25 mouse cellular contexts compared by ENCODE assay signal in genomic region chr11:9591757-9592316, GRCm38 (mm10).
DNase-seq lines count a peak whose midpoint lies in the region; ATAC-seq lines count a peak whose summit lies in the region.
"Had no signal": no experiment of that assay in that cellular context is flagged by ENCODE, and none has a peak within 500 bp of the region (broad histone marks: within the 10 kb centered on the region; RNA-seq: fewer than 3 reads in every experiment).

No protein-coding gene starts in this region.

- 63% methylated on average over 1 of the region's 1 CpGs for WGBS in hindbrain, embryonic 12.5 days
- 35% methylated on average over 1 of the region's 1 CpGs for WGBS in hindbrain, embryonic 16.5 days
- 7% methylated on average over 1 of the region's 1 CpGs for WGBS in forebrain, embryonic 15.5 days

- no peaks in the 10 kb centered on the region for H3K4me1 ChIP-seq in hindbrain, embryonic 12.5 days
- H3K4me1 ChIP-seq in hindbrain, embryonic 16.5 days (ENCODE audit: control insufficient read depth, insufficient read depth, low read depth, low read length), result no peaks in the 10 kb centered on the region
- H3K4me1 ChIP-seq in forebrain, embryonic 15.5 days, result peaks cover 4% of the 10 kb centered on the region; the same call in 1 of the 2 replicates
- H3K4me1 ChIP-seq: hindbrain, embryonic 15.5 days; intestine, embryonic 15.5 days; limb, embryonic 12.5 days; liver, embryonic 15.5 days; neural tube, embryonic 13.5 days had no signal

- no peaks in the 10 kb centered on the region for H3K27me3 ChIP-seq in hindbrain, embryonic 12.5 days
- no peaks in the 10 kb centered on the region for H3K27me3 ChIP-seq in hindbrain, embryonic 16.5 days (replicated peaks; ENCODE audit: control insufficient read depth, insufficient read depth, low read length)
- no peaks in the 10 kb centered on the region for H3K27me3 ChIP-seq in forebrain, embryonic 15.5 days
- H3K27me3 ChIP-seq: hindbrain, embryonic 15.5 days; intestine, embryonic 15.5 days; limb, embryonic 12.5 days; liver, embryonic 15.5 days; neural tube, embryonic 13.5 days had no signal

- peak; percentile 55 for DNase-seq in retina, postnatal 1 day
- DNase-seq in retina, embryonic 14.5 days (ENCODE audit: low spot score), result no peak
- DNase-seq in natural killer cell, adult 2 months (ENCODE audit: low spot score in 2 of 2), result no peak
- no peak for DNase-seq in thymus, postnatal 14 days
- DNase-seq in kidney, adult 18-20 months, result no peak
- DNase-seq: adrenal gland, postnatal 14 days; cerebellum, adult 18-20 months; cerebellum, postnatal 10 days; gastrocnemius, postnatal 14 days; heart, postnatal 4 days; kidney, postnatal 14 days; lung, embryonic 14.5 days; lung, postnatal 14 days; right cerebral cortex, postnatal 14 days had no signal

- H3K36me3 ChIP-seq in hindbrain, embryonic 12.5 days, result no peaks in the 10 kb centered on the region
- no peaks in the 10 kb centered on the region for H3K36me3 ChIP-seq in hindbrain, embryonic 16.5 days (ENCODE audit: control insufficient read depth, insufficient read depth, low read length)
- H3K36me3 ChIP-seq in forebrain, embryonic 15.5 days, result no peaks in the 10 kb centered on the region
- H3K36me3 ChIP-seq: hindbrain, embryonic 15.5 days; intestine, embryonic 15.5 days; limb, embryonic 12.5 days; liver, embryonic 15.5 days; neural tube, embryonic 13.5 days had no signal

- H3K4me3 ChIP-seq in hindbrain, embryonic 12.5 days, result no peak overlapping the region
- no peak overlapping the region for H3K4me3 ChIP-seq in hindbrain, embryonic 16.5 days (ENCODE audit: low read length)
- no peak overlapping the region for H3K4me3 ChIP-seq in forebrain, embryonic 15.5 days
- H3K4me3 ChIP-seq: erythroblast, embryonic 14.5 days; hindbrain, embryonic 15.5 days; intestine, embryonic 15.5 days; limb, embryonic 12.5 days; liver, embryonic 15.5 days; myocyte; neural tube, embryonic 13.5 days had no signal

- no peak overlapping the region for H3K4me2 ChIP-seq in hindbrain, embryonic 12.5 days (replicated peaks)
- no peak overlapping the region for H3K4me2 ChIP-seq in hindbrain, embryonic 16.5 days (ENCODE audit: low read length)
- no peak overlapping the region for H3K4me2 ChIP-seq in forebrain, embryonic 15.5 days (replicated peaks)
- H3K4me2 ChIP-seq: heart, embryonic 11.5 days; hindbrain, embryonic 15.5 days; intestine, embryonic 15.5 days; limb, embryonic 12.5 days; liver, embryonic 15.5 days; lung, embryonic 14.5 days; neural tube, embryonic 13.5 days had no signal

- H3K9ac ChIP-seq in hindbrain, embryonic 12.5 days, result no peak overlapping the region
- no peak overlapping the region for H3K9ac ChIP-seq in hindbrain, embryonic 16.5 days (ENCODE audit: low read depth, low read length)
- H3K9ac ChIP-seq in forebrain, embryonic 15.5 days (replicated peaks), result no peak overlapping the region
- H3K9ac ChIP-seq: hindbrain, embryonic 15.5 days; intestine, embryonic 15.5 days; limb, embryonic 12.5 days; liver, embryonic 15.5 days; lung, embryonic 14.5 days; neural tube, embryonic 13.5 days had no signal

- H3K27ac ChIP-seq in hindbrain, embryonic 12.5 days, result no peak overlapping the region
- no peak overlapping the region for H3K27ac ChIP-seq in hindbrain, embryonic 16.5 days (ENCODE audit: low read depth, low read length)
- H3K27ac ChIP-seq in forebrain, embryonic 15.5 days (replicated peaks), result no peak overlapping the region
- H3K27ac ChIP-seq: hindbrain, embryonic 15.5 days; intestine, embryonic 15.5 days; limb, embryonic 12.5 days; liver, embryonic 15.5 days; neural tube, embryonic 13.5 days had no signal

- ATAC-seq in hindbrain, embryonic 12.5 days (ENCODE audit: low FRiP score), result peak; percentile 77; the same call in 1 of the 2 replicates
- no peak for ATAC-seq in hindbrain, embryonic 16.5 days
- peak; percentile 88 for ATAC-seq in forebrain, embryonic 15.5 days (replicated peaks)
- ATAC-seq: intestine, embryonic 15.5 days had no signal

- no peaks in the 10 kb centered on the region for H3K9me3 ChIP-seq in hindbrain, embryonic 12.5 days (replicated peaks)
- H3K9me3 ChIP-seq in hindbrain, embryonic 16.5 days (ENCODE audit: control insufficient read depth, low read length), result no peaks in the 10 kb centered on the region
- no peaks in the 10 kb centered on the region for H3K9me3 ChIP-seq in forebrain, embryonic 15.5 days
- H3K9me3 ChIP-seq: hindbrain, embryonic 15.5 days; intestine, embryonic 15.5 days; limb, embryonic 12.5 days; liver, embryonic 15.5 days; neural tube, embryonic 13.5 days had no signal
